9 mouse cellular contexts compared by ENCODE assay signal in the genomic region with DNA sequence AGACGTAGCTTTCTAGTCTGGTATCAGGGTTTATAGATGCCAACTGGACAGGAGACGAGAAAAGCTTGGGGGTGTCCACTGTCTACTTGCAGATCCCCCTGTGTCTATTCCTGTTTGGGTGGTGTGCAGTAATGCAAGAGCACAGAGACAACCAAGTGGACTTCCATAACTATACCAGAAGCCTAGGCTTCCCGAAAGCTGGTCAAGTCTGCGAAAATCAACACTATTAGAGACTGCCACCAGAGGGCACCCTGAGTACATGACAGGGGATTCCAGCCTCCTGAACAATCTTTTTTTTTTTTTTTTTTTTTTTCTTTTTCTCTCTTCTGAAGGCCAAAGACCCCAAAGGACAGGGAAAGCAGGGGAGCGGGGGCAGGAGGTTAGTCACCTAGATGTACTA. TPM values are rescaled to one million over a fixed set of nuclear protein-coding genes. Genes with fewer than 3 reads are reported as not detected.
DNase-seq lines count a peak whose midpoint lies in the region; ATAC-seq and TF ChIP-seq lines count a peak whose summit lies in the region.
"Had no signal": no experiment of that assay in that cellular context is flagged by ENCODE, and none has a peak within 500 bp of the region (broad histone marks: within the 10 kb centered on the region; RNA-seq: fewer than 3 reads in every experiment).

No protein-coding gene starts in this region.

- intact Hi-C loops in heart, postnatal 14 days (cut with DNase I) = loop anchor here (1.0 to 5.0 kb wide), 3 partner anchors 49 to 171 kb away; no protein-coding TSS in a partner anchor

- no peak for ATAC-seq in intestine, embryonic 14.5 days (replicated peaks; ENCODE audit: low FRiP score, low TSS enrichment, low read depth)
- no peak; the same call in 1 of the 2 replicates for ATAC-seq in intestine, embryonic 16.5 days
- 0 out of 2 replicates have a peak, but pooled peaks have one; percentile 5 for ATAC-seq in midbrain, embryonic 15.5 days (replicated peaks)
- ATAC-seq in stomach, postnatal 0 days (ENCODE audit: low FRiP score, low TSS enrichment) = no peak

- no peak overlapping the region for H3K27ac ChIP-seq in intestine, embryonic 14.5 days (ENCODE audit: low read depth)
- H3K27ac ChIP-seq in intestine, embryonic 16.5 days (ENCODE audit: low read length) = no peak overlapping the region
- no peak overlapping the region for H3K27ac ChIP-seq in midbrain, embryonic 15.5 days
- no peak overlapping the region for H3K27ac ChIP-seq in stomach, postnatal 0 days (replicated peaks)
- H3K27ac ChIP-seq: neural tube, embryonic 12.5 days had no signal

- peak; percentile 92 for DNase-seq in intestine, embryonic 14.5 days (ENCODE audit: low spot score)
- DNase-seq in adrenal gland, postnatal 36 days = peak; percentile 76 to 84
- peak; percentile 78 for DNase-seq in embryo, embryonic 9.5 days (ENCODE audit: extremely low spot score)
- peak; percentile 79 to 89 for DNase-seq in heart, postnatal 14 days
- DNase-seq in left cerebral cortex, adult 11 months (ENCODE audit: low spot score) = peak; percentile 55
- peak; percentile 83 for DNase-seq in stomach, postnatal 0 days (ENCODE audit: low spot score)

- TF ChIP-seq EP300 in stomach, postnatal 0 days (optimal IDR thresholded peaks at IDR 0.05) = no peak

- WGBS in intestine, embryonic 14.5 days = 18% methylated on average over 5 of the region's 5 CpGs
- WGBS in intestine, embryonic 16.5 days = 15% methylated on average over 5 of the region's 5 CpGs
- 19% methylated on average over 5 of the region's 5 CpGs for WGBS in midbrain, embryonic 15.5 days
- 18% methylated on average over 5 of the region's 5 CpGs for WGBS in stomach, postnatal 0 days

- no peaks in the 10 kb centered on the region for H3K4me1 ChIP-seq in intestine, embryonic 14.5 days (replicated peaks; ENCODE audit: control insufficient read depth, insufficient read depth, low read length)
- peaks cover 8% of the 10 kb centered on the region; the same call in 1 of the 2 replicates for H3K4me1 ChIP-seq in intestine, embryonic 16.5 days (ENCODE audit: control insufficient read depth, insufficient read depth, low read length)
- H3K4me1 ChIP-seq in midbrain, embryonic 15.5 days = peaks cover 21% of the 10 kb centered on the region
- no peaks in the 10 kb centered on the region for H3K4me1 ChIP-seq in stomach, postnatal 0 days (replicated peaks; ENCODE audit: control insufficient read depth, insufficient read depth)

- H3K9ac ChIP-seq in intestine, embryonic 14.5 days (ENCODE audit: low read length) = no peak overlapping the region
- no peak overlapping the region for H3K9ac ChIP-seq in intestine, embryonic 16.5 days (ENCODE audit: low read depth, low read length)
- H3K9ac ChIP-seq in midbrain, embryonic 15.5 days = no peak overlapping the region
- no peak overlapping the region for H3K9ac ChIP-seq in stomach, postnatal 0 days (ENCODE audit: low read length)
- H3K9ac ChIP-seq: neural tube, embryonic 12.5 days had no signal

- H3K27me3 ChIP-seq in intestine, embryonic 14.5 days (replicated peaks; ENCODE audit: control insufficient read depth, insufficient read depth, low read length) = peaks cover 82% of the 10 kb centered on the region
- peaks cover 29% of the 10 kb centered on the region for H3K27me3 ChIP-seq in intestine, embryonic 16.5 days (replicated peaks; ENCODE audit: control insufficient read depth, insufficient read depth, low read length)
- H3K27me3 ChIP-seq in midbrain, embryonic 15.5 days (replicated peaks) = peaks cover 66% of the 10 kb centered on the region
- peaks cover 3% of the 10 kb centered on the region; the same call in 1 of the 2 replicates for H3K27me3 ChIP-seq in stomach, postnatal 0 days (ENCODE audit: control insufficient read depth, insufficient read depth, low read length)

- H3K4me3 ChIP-seq in intestine, embryonic 14.5 days (ENCODE audit: low read depth, low read length) = no peak overlapping the region
- H3K4me3 ChIP-seq in intestine, embryonic 16.5 days (ENCODE audit: low read length) = no peak overlapping the region
- no peak overlapping the region for H3K4me3 ChIP-seq in midbrain, embryonic 15.5 days
- no peak overlapping the region for H3K4me3 ChIP-seq in stomach, postnatal 0 days (ENCODE audit: low read depth, low read length)
- H3K4me3 ChIP-seq: neural tube, embryonic 12.5 days had no signal

- H3K9me3 ChIP-seq in intestine, embryonic 14.5 days (ENCODE audit: control insufficient read depth, low read length) = no peaks in the 10 kb centered on the region
- no peaks in the 10 kb centered on the region for H3K9me3 ChIP-seq in intestine, embryonic 16.5 days (ENCODE audit: control insufficient read depth, low read length)
- H3K9me3 ChIP-seq in midbrain, embryonic 15.5 days = no peaks in the 10 kb centered on the region
- no peaks in the 10 kb centered on the region for H3K9me3 ChIP-seq in stomach, postnatal 0 days (ENCODE audit: control insufficient read depth, low read length)
- H3K9me3 ChIP-seq: neural tube, embryonic 12.5 days had no signal

- no peaks in the 10 kb centered on the region for H3K36me3 ChIP-seq in intestine, embryonic 14.5 days (ENCODE audit: control insufficient read depth, insufficient read depth, low read length)
- H3K36me3 ChIP-seq in intestine, embryonic 16.5 days (ENCODE audit: control insufficient read depth, insufficient read depth, low read length) = no peaks in the 10 kb centered on the region
- no peaks in the 10 kb centered on the region for H3K36me3 ChIP-seq in midbrain, embryonic 15.5 days (replicated peaks)
- no peaks in the 10 kb centered on the region for H3K36me3 ChIP-seq in stomach, postnatal 0 days (ENCODE audit: control insufficient read depth, insufficient read depth, low read length)
- H3K36me3 ChIP-seq: neural tube, embryonic 12.5 days had no signal

- no peak overlapping the region for H3K4me2 ChIP-seq in intestine, embryonic 14.5 days (ENCODE audit: low read length)
- no peak overlapping the region for H3K4me2 ChIP-seq in intestine, embryonic 16.5 days (ENCODE audit: low read depth, low read length)
- no peak overlapping the region for H3K4me2 ChIP-seq in midbrain, embryonic 15.5 days
- no peak overlapping the region for H3K4me2 ChIP-seq in stomach, postnatal 0 days (replicated peaks; ENCODE audit: low read depth)
- H3K4me2 ChIP-seq: neural tube, embryonic 12.5 days had no signal

- TF ChIP-seq CTCF in stomach, postnatal 0 days (IDR thresholded peaks at IDR 0.05; ENCODE audit: low read depth) = peak; percentile 90

RNA-seq across cellular contexts. Expression of a gene that starts 12.4 kb away (rescaled TPM):
- polyA plus RNA-seq in intestine, embryonic 14.5 days (2014; fragmentation: Nextera tagmentation; extraction: Ambion mirVana) = not detected in 2 replicates
- polyA plus RNA-seq in intestine, embryonic 16.5 days (2015; fragmentation: Nextera tagmentation; extraction: Ambion mirVana) = not detected in 2 replicates
- total RNA-seq in adrenal gland, postnatal 36 days (2021) = not detected
- not detected for total RNA-seq in heart, postnatal 14 days (2021)
- 0.27 and 0.28 TPM in 2 replicates for polyA plus RNA-seq in midbrain, embryonic 15.5 days (2015; fragmentation: Nextera tagmentation; extraction: Ambion mirVana)
- polyA plus RNA-seq in stomach, postnatal 0 days (2015; fragmentation: Nextera tagmentation; extraction: Ambion mirVana) = not detected in 2 replicates
- polyA plus RNA-seq: neural tube, embryonic 12.5 days had no signal

RNA-seq across cellular contexts. Expression of a gene that starts 18.6 kb away (rescaled TPM):
- polyA plus RNA-seq in intestine, embryonic 14.5 days (2014; fragmentation: Nextera tagmentation; extraction: Ambion mirVana) = not detected in 2 replicates
- polyA plus RNA-seq in intestine, embryonic 16.5 days (2015; fragmentation: Nextera tagmentation; extraction: Ambion mirVana) = not detected in 2 replicates
- total RNA-seq in adrenal gland, postnatal 36 days (2021) = not detected
- total RNA-seq in heart, postnatal 14 days (2021) = not detected
- 0.17 TPM in 1 of 2 replicates, not detected in the other for polyA plus RNA-seq in midbrain, embryonic 15.5 days (2015; fragmentation: Nextera tagmentation; extraction: Ambion mirVana)
- not detected in 2 replicates for polyA plus RNA-seq in stomach, postnatal 0 days (2015; fragmentation: Nextera tagmentation; extraction: Ambion mirVana)
- polyA plus RNA-seq: neural tube, embryonic 12.5 days had no signal

RNA-seq across cellular contexts. Expression of a gene that starts 36.9 kb away (rescaled TPM):
- 0.07 TPM in 1 of 2 replicates, not detected in the other for polyA plus RNA-seq in intestine, embryonic 14.5 days (2014; fragmentation: Nextera tagmentation; extraction: Ambion mirVana)
- polyA plus RNA-seq in intestine, embryonic 16.5 days (2015; fragmentation: Nextera tagmentation; extraction: Ambion mirVana) = not detected in 2 replicates
- not detected for total RNA-seq in adrenal gland, postnatal 36 days (2021)
- not detected for total RNA-seq in heart, postnatal 14 days (2021)
- 10.9 and 12.7 TPM in 2 replicates for polyA plus RNA-seq in midbrain, embryonic 15.5 days (2015; fragmentation: Nextera tagmentation; extraction: Ambion mirVana)
- polyA plus RNA-seq in stomach, postnatal 0 days (2015; fragmentation: Nextera tagmentation; extraction: Ambion mirVana) = 0.02 TPM in 1 of 2 replicates, not detected in the other

Comparison
In these comparisons a context has a peak if more than half of its experiments do, and no peak if none do; other contexts are left out.
1. RNA of a gene that starts 36.9 kb away (polyA plus RNA-seq): 10.9 to 12.7 TPM in midbrain, embryonic 15.5 days; 0.07 TPM in intestine, embryonic 14.5 days, 0.02 TPM in stomach, postnatal 0 days and not detected in intestine, embryonic 16.5 days; every median in the first group is over 10 times any median in the second.
2. Peak in every context shown above with its lines, with median percentiles within 50 percentile points of each other: DNase-seq.